Mouse (Mus musculus) liver, adult 2 months (tissue): ENCODE results near the gene Mindy3. TPM values are rescaled to one million over a fixed set of nuclear protein-coding genes. Genes with fewer than 3 reads are reported as not detected.
A peak's percentile ranks its signal among the peaks of the same experiment; 100 is the strongest.

Experiments used
- DNase-seq: peaks from one replicate; pipeline ENCODE4 v3.0.0-alpha.2; 2011; ENCODE audit warnings: low read depth, low spot score; ENCODE audit errors: extremely low read depth
- H3K27ac ChIP-seq: fragments of 200-500 bp; replicated peaks from 2 replicates; pipeline ENCODE4 v1.5.1; 2012; ENCODE audit warnings: low read depth, mild to moderate bottlenecking, control low read depth, inconsistent platforms, low read length; ENCODE audit not compliant: insufficient read depth
- H3K27me3 ChIP-seq: fragments of 200-500 bp; 2 replicates; pipeline ENCODE4 v1.6.1; 2012; ENCODE audit warnings: mild to moderate bottlenecking, moderate library complexity, low read length, inconsistent platforms; ENCODE audit not compliant: control insufficient read depth, insufficient read depth
- H3K36me3 ChIP-seq: fragments of 200-500 bp; 2 replicates; pipeline ENCODE4 v1.6.1; 2012; ENCODE audit warnings: low read length, inconsistent platforms; ENCODE audit not compliant: control insufficient read depth, insufficient read depth
- H3K4me1 ChIP-seq: fragments of 200-500 bp; 2 replicates; pipeline ENCODE4 v1.6.1; 2011; ENCODE audit warnings: low read length; ENCODE audit not compliant: control insufficient read depth, insufficient read depth
- H3K4me3 ChIP-seq: fragments of 200-500 bp; 2 replicates; pipeline ENCODE4 v1.5.1; 2011; ENCODE audit warnings: low read depth, mild to moderate bottlenecking, control low read depth, low read length, moderate library complexity; ENCODE audit not compliant: insufficient read depth
- H3K79me2 ChIP-seq: fragments of 200-500 bp; 2 replicates; pipeline ENCODE4 v1.6.1; 2012; ENCODE audit warnings: inconsistent platforms, mild to moderate bottlenecking, low read length, moderate library complexity; ENCODE audit not compliant: control insufficient read depth, insufficient read depth
- H3K9ac ChIP-seq: fragments of 200-500 bp; 2 replicates; pipeline ENCODE4 v1.6.1; 2012; ENCODE audit warnings: low read depth, mild to moderate bottlenecking, control low read depth, inconsistent platforms, low read length
- CTCF ChIP-seq: fragments of 200-500 bp; IDR thresholded peaks from 2 replicates; pipeline ENCODE4 v1.5.1; 2011; ENCODE audit warnings: low read depth, low read length, control low read depth
- POLR2A ChIP-seq: fragments of 200-500 bp; IDR thresholded peaks from 2 replicates; pipeline ENCODE4 v1.6.1; 2011; ENCODE audit warnings: low read length, control low read depth; ENCODE audit not compliant: insufficient read depth; ENCODE audit errors: extremely low read depth
- WGBS: fragments of 180-500 bp; shearing (Covaris S2); methylation state at CpG from one replicate; pipeline ENCODE4 v1.1.7; 2018; 5-methylcytosine and 5-hydroxymethylcytosine counted together
- polyA plus RNA-seq: library from polyadenylated mRNA; depleted of rRNA; stranded (reverse); fragments of >200 nt; gene quantifications from 2 replicates; pipeline ENCODE4 v1.2.3, GENCODE M21; 2012
- total RNA-seq: library from RNA; depleted of rRNA; stranded (reverse); fragments of >200 nt; gene quantifications from 2 replicates; pipeline ENCODE4 v1.2.3, GENCODE M21; 2014

Mindy3 gene
- total and polyA plus RNA-seq, 2 experiments, result 20.3 to 46.4 TPM

GRCm38 (mm10) chr2:12316361-12316760 is 102.9 kb downstream of the Mindy3 start:
- DNase-seq, result no peak
- 45% methylated on average over 7 of the region's 7 CpGs for WGBS
- no peaks in the 10 kb centered on the region for H3K4me1 ChIP-seq

GRCm38 (mm10) chr2:12314028-12314427 is 105.2 kb downstream of the Mindy3 start:
- H3K4me3 ChIP-seq, result no peak overlapping the region
- no peak overlapping the region for H3K27ac ChIP-seq
- peak; percentile 19 for DNase-seq
- no peaks in the 10 kb centered on the region for H3K79me2 ChIP-seq
- no peaks in the 10 kb centered on the region for H3K36me3 ChIP-seq
- 47% methylated on average over 6 of the region's 6 CpGs for WGBS
- no peaks in the 10 kb centered on the region for H3K4me1 ChIP-seq
- no peak for TF ChIP-seq POLR2A
- TF ChIP-seq CTCF, result no peak
- H3K27me3 ChIP-seq, result no peaks in the 10 kb centered on the region
- no peak overlapping the region for H3K9ac ChIP-seq

More at GRCm38 (mm10) chr2:12316361-12316760, 102.9 kb downstream of the Mindy3 start:
- TF ChIP-seq POLR2A (no peak), CTCF (no peak)
- no peaks in the 10 kb centered on the region for H3K27me3 ChIP-seq
- no peak overlapping the region for H3K4me3 ChIP-seq
- no peaks in the 10 kb centered on the region for H3K79me2 ChIP-seq
- H3K9ac ChIP-seq, result no peak overlapping the region
- H3K36me3 ChIP-seq, result no peaks in the 10 kb centered on the region
- no peak overlapping the region for H3K27ac ChIP-seq

GRCm38 (mm10) chr2:12308466-12308865 is 110.8 kb downstream of the Mindy3 start:
- Histone ChIP-seq H3K27ac (no peak overlapping the region), H3K4me3 (no peak overlapping the region), H3K4me1 (no peaks in the 10 kb centered on the region), H3K79me2 (no peaks in the 10 kb centered on the region), H3K36me3 (no peaks in the 10 kb centered on the region), H3K9ac (no peak overlapping the region), H3K27me3 (peaks cover 2% of the 10 kb centered on the region; the same call in 1 of the 2 replicates)
- no peak for TF ChIP-seq CTCF
- TF ChIP-seq POLR2A, result no peak
- no peak for DNase-seq

GRCm38 (mm10) chr2:12307311-12307710 is 112.0 kb downstream of the Mindy3 start:
- DNase-seq, result peak; percentile 13
- no peak overlapping the region for H3K4me3 ChIP-seq
- no peak for TF ChIP-seq CTCF
- no peak for TF ChIP-seq POLR2A
- no peaks in the 10 kb centered on the region for H3K4me1 ChIP-seq
- no peak overlapping the region for H3K27ac ChIP-seq
- H3K79me2 ChIP-seq, result no peaks in the 10 kb centered on the region
- no peak overlapping the region for H3K9ac ChIP-seq
- H3K36me3 ChIP-seq, result no peaks in the 10 kb centered on the region
- H3K27me3 ChIP-seq, result peaks cover 2% of the 10 kb centered on the region; the same call in 1 of the 2 replicates

GRCm38 (mm10) chr2:12305064-12305650 is 114.1 kb downstream of the Mindy3 start:
- TF ChIP-seq CTCF (no peak), POLR2A (no peak)
- no peaks in the 10 kb centered on the region for H3K4me1 ChIP-seq
- no peak overlapping the region for H3K4me3 ChIP-seq
- no peak overlapping the region for H3K9ac ChIP-seq
- H3K36me3 ChIP-seq, result no peaks in the 10 kb centered on the region
- DNase-seq, result no peak
- peaks cover 6% of the 10 kb centered on the region; the same call in 1 of the 2 replicates for H3K27me3 ChIP-seq
- WGBS, result 86% methylated on average over 9 of the region's 9 CpGs
- H3K79me2 ChIP-seq, result no peaks in the 10 kb centered on the region
- no peak overlapping the region for H3K27ac ChIP-seq

- TF ChIP-seq POLR2A (no peak), CTCF (peak; percentile 94)
- WGBS, result 1% methylated on average over 55 of the region's 56 CpGs
- H3K27ac ChIP-seq, result no peak within 1 kb of the TSS
- peak within 1 kb of the TSS; percentile 62 for H3K4me3 ChIP-seq
- no peaks in the 10 kb centered on the region for H3K79me2 ChIP-seq
- H3K27me3 ChIP-seq, result 0 out of 2 replicates have a peak, but pooled peaks cover 4% of the 10 kb centered on the region
- H3K36me3 ChIP-seq, result no peaks in the 10 kb centered on the region
- H3K9ac ChIP-seq, result peak within 1 kb of the TSS; percentile 45
- H3K4me1 ChIP-seq, result no peaks in the 10 kb centered on the region; the same call in 1 of the 2 replicates
- DNase-seq, result no peak
Observed at GRCm38 (mm10) chr2:12301431-12302170, 117.7 kb downstream of the Mindy3 start, which contains the start of gene Itga8. TSS of gene Itga8 (minus strand) at chr2:12301922.
